Mouse (Mus musculus): ENCODE results near the gene Mecom. TPM values are rescaled to one million over a fixed set of nuclear protein-coding genes. Genes with fewer than 3 reads are reported as not detected.

Mecom gene
- polyA plus RNA-seq, 1 experiment = 1.8 TPM

- H3K4me3 ChIP-seq = no peak overlapping the region
- no peaks in the 10 kb centered on the region for H3K79me2 ChIP-seq (ENCODE audit: control insufficient read depth, insufficient read depth)
- H3K36me3 ChIP-seq (ENCODE audit: control insufficient read depth, insufficient read depth) = no peaks in the 10 kb centered on the region
- H3K27me3 ChIP-seq (ENCODE audit: control insufficient read depth, insufficient read depth, insufficient read length) = no peaks in the 10 kb centered on the region
- no peak overlapping the region for H3K4me2 ChIP-seq (ENCODE audit: low read depth)
- H3ac ChIP-seq (ENCODE audit: control insufficient read depth, insufficient read length) = no peak overlapping the region
- TF ChIP-seq REST (IDR thresholded peaks at IDR 0.05; ENCODE audit: insufficient read depth, insufficient read length) (no peak), USF1 (IDR thresholded peaks at IDR 0.05; ENCODE audit: low read depth) (no peak), SRF (IDR thresholded peaks at IDR 0.05; ENCODE audit: control insufficient read depth, insufficient read length, low read depth) (no peak), POLR2A (IDR thresholded peaks at IDR 0.05; ENCODE audit: insufficient read length, low read depth) (no peak), TCF3 (IDR thresholded peaks at IDR 0.05; ENCODE audit: insufficient read length, low read depth) (no peak), TCF12 (IDR thresholded peaks at IDR 0.05; ENCODE audit: insufficient read depth, poor library complexity, severe bottlenecking) (no peak), POLR2AphosphoS2 (IDR thresholded peaks at IDR 0.05; ENCODE audit: insufficient read length, low read depth) (no peak), CEBPB (IDR thresholded peaks at IDR 0.05; ENCODE audit: insufficient read depth, poor library complexity, severe bottlenecking) (no peak), MYOG (IDR thresholded peaks at IDR 0.05; ENCODE audit: control insufficient read depth in 1 of 3, insufficient read depth in 1 of 3, insufficient read length in 2 of 3, low read depth in 2 of 3) (no peak), MYOD1 (IDR thresholded peaks at IDR 0.05; ENCODE audit: control insufficient read depth in 1 of 3, insufficient read length in 2 of 3, low read depth in 2 of 3) (no peak), MAX (IDR thresholded peaks at IDR 0.05; ENCODE audit: low read depth) (no peak), E2F4 (IDR thresholded peaks at IDR 0.05; ENCODE audit: insufficient read depth) (no peak)
Observed at GRCm38 (mm10) chr3:30353878-30354727, 193.7 kb downstream of the Mecom start.

- Histone ChIP-seq H3K4me2 (ENCODE audit: low read depth) (no peak overlapping the region), H3ac (ENCODE audit: control insufficient read depth, insufficient read length) (no peak overlapping the region), H3K4me3 (no peak overlapping the region), H3K27me3 (ENCODE audit: control insufficient read depth, insufficient read depth, insufficient read length) (no peaks in the 10 kb centered on the region), H3K36me3 (ENCODE audit: control insufficient read depth, insufficient read depth) (no peaks in the 10 kb centered on the region), H3K79me2 (ENCODE audit: control insufficient read depth, insufficient read depth) (no peaks in the 10 kb centered on the region)
- TF ChIP-seq MYOD1 (IDR thresholded peaks at IDR 0.05; ENCODE audit: control insufficient read depth in 1 of 3, insufficient read length in 2 of 3, low read depth in 2 of 3) = no peak
- no peak for TF ChIP-seq CEBPB (IDR thresholded peaks at IDR 0.05; ENCODE audit: insufficient read depth, poor library complexity, severe bottlenecking)
- TF ChIP-seq REST (IDR thresholded peaks at IDR 0.05; ENCODE audit: insufficient read depth, insufficient read length) = no peak
- TF ChIP-seq SRF (IDR thresholded peaks at IDR 0.05; ENCODE audit: control insufficient read depth, insufficient read length, low read depth) = no peak
- no peak for TF ChIP-seq E2F4 (IDR thresholded peaks at IDR 0.05; ENCODE audit: insufficient read depth)
- TF ChIP-seq USF1 (IDR thresholded peaks at IDR 0.05; ENCODE audit: low read depth) = no peak
- no peak for TF ChIP-seq POLR2A (IDR thresholded peaks at IDR 0.05; ENCODE audit: insufficient read length, low read depth)
- TF ChIP-seq TCF12 (IDR thresholded peaks at IDR 0.05; ENCODE audit: insufficient read depth, poor library complexity, severe bottlenecking) = no peak
- TF ChIP-seq MYOG (IDR thresholded peaks at IDR 0.05; ENCODE audit: control insufficient read depth in 1 of 3, insufficient read depth in 1 of 3, insufficient read length in 2 of 3, low read depth in 2 of 3) = no peak
- TF ChIP-seq MAX (IDR thresholded peaks at IDR 0.05; ENCODE audit: low read depth) = no peak
- TF ChIP-seq TCF3 (IDR thresholded peaks at IDR 0.05; ENCODE audit: insufficient read length, low read depth) = no peak
- TF ChIP-seq POLR2AphosphoS2 (IDR thresholded peaks at IDR 0.05; ENCODE audit: insufficient read length, low read depth) = no peak
Observed at GRCm38 (mm10) chr3:30349279-30349678, 198.5 kb downstream of the Mecom start.

GRCm38 (mm10) chr3:30344151-30344550, 203.7 kb downstream of the Mecom start:
- TF ChIP-seq TCF12 (IDR thresholded peaks at IDR 0.05; ENCODE audit: insufficient read depth, poor library complexity, severe bottlenecking) (no peak), E2F4 (IDR thresholded peaks at IDR 0.05; ENCODE audit: insufficient read depth) (no peak), MYOD1 (IDR thresholded peaks at IDR 0.05; ENCODE audit: control insufficient read depth in 1 of 3, insufficient read length in 2 of 3, low read depth in 2 of 3) (no peak), SRF (IDR thresholded peaks at IDR 0.05; ENCODE audit: control insufficient read depth, insufficient read length, low read depth) (no peak), MAX (IDR thresholded peaks at IDR 0.05; ENCODE audit: low read depth) (no peak), TCF3 (IDR thresholded peaks at IDR 0.05; ENCODE audit: insufficient read length, low read depth) (no peak), REST (IDR thresholded peaks at IDR 0.05; ENCODE audit: insufficient read depth, insufficient read length) (no peak), MYOG (IDR thresholded peaks at IDR 0.05; ENCODE audit: control insufficient read depth in 1 of 3, insufficient read depth in 1 of 3, insufficient read length in 2 of 3, low read depth in 2 of 3) (no peak), CEBPB (IDR thresholded peaks at IDR 0.05; ENCODE audit: insufficient read depth, poor library complexity, severe bottlenecking) (no peak), POLR2A (IDR thresholded peaks at IDR 0.05; ENCODE audit: insufficient read length, low read depth) (no peak), USF1 (IDR thresholded peaks at IDR 0.05; ENCODE audit: low read depth) (no peak), POLR2AphosphoS2 (IDR thresholded peaks at IDR 0.05; ENCODE audit: insufficient read length, low read depth) (no peak)
- no peak overlapping the region for H3K4me2 ChIP-seq (ENCODE audit: low read depth)
- H3K4me3 ChIP-seq = no peak overlapping the region
- H3ac ChIP-seq (ENCODE audit: control insufficient read depth, insufficient read length) = no peak overlapping the region
- H3K27me3 ChIP-seq (ENCODE audit: control insufficient read depth, insufficient read depth, insufficient read length) = no peaks in the 10 kb centered on the region
- H3K79me2 ChIP-seq (ENCODE audit: control insufficient read depth, insufficient read depth) = no peaks in the 10 kb centered on the region
- no peaks in the 10 kb centered on the region for H3K36me3 ChIP-seq (ENCODE audit: control insufficient read depth, insufficient read depth)

- no peak overlapping the region for H3K4me3 ChIP-seq
- no peaks in the 10 kb centered on the region for H3K36me3 ChIP-seq (ENCODE audit: control insufficient read depth, insufficient read depth)
- no peaks in the 10 kb centered on the region for H3K27me3 ChIP-seq (ENCODE audit: control insufficient read depth, insufficient read depth, insufficient read length)
- H3ac ChIP-seq (ENCODE audit: control insufficient read depth, insufficient read length) = no peak overlapping the region
- peak overlapping the region; percentile 55 for H3K4me2 ChIP-seq (ENCODE audit: low read depth)
- TF ChIP-seq MAX (IDR thresholded peaks at IDR 0.05; ENCODE audit: low read depth) = no peak
- TF ChIP-seq CEBPB (IDR thresholded peaks at IDR 0.05; ENCODE audit: insufficient read depth, poor library complexity, severe bottlenecking) = no peak
- TF ChIP-seq MYOD1 (IDR thresholded peaks at IDR 0.05; ENCODE audit: control insufficient read depth in 1 of 3, insufficient read length in 2 of 3, low read depth in 2 of 3) = peak in 2 of 3 experiments; percentile 39 to 68
- no peak for TF ChIP-seq POLR2A (IDR thresholded peaks at IDR 0.05; ENCODE audit: insufficient read length, low read depth)
- TF ChIP-seq REST (IDR thresholded peaks at IDR 0.05; ENCODE audit: insufficient read depth, insufficient read length) = no peak
- peak in 2 of 3 experiments; percentile 57 to 62 for TF ChIP-seq MYOG (IDR thresholded peaks at IDR 0.05; ENCODE audit: control insufficient read depth in 1 of 3, insufficient read depth in 1 of 3, insufficient read length in 2 of 3, low read depth in 2 of 3)
- peak; percentile 37 for TF ChIP-seq TCF12 (IDR thresholded peaks at IDR 0.05; ENCODE audit: insufficient read depth, poor library complexity, severe bottlenecking)
- TF ChIP-seq SRF (IDR thresholded peaks at IDR 0.05; ENCODE audit: control insufficient read depth, insufficient read length, low read depth) = no peak
- TF ChIP-seq USF1 (IDR thresholded peaks at IDR 0.05; ENCODE audit: low read depth) = peak; percentile 92
- TF ChIP-seq POLR2AphosphoS2 (IDR thresholded peaks at IDR 0.05; ENCODE audit: insufficient read length, low read depth) = no peak
- no peak for TF ChIP-seq TCF3 (IDR thresholded peaks at IDR 0.05; ENCODE audit: insufficient read length, low read depth)
- no peak for TF ChIP-seq E2F4 (IDR thresholded peaks at IDR 0.05; ENCODE audit: insufficient read depth)
- H3K79me2 ChIP-seq (ENCODE audit: control insufficient read depth, insufficient read depth) = no peaks in the 10 kb centered on the region
Observed at GRCm38 (mm10) chr3:30332337-30332736, 215.5 kb downstream of the Mecom start.
